Mouse (Mus musculus) left cerebral cortex, postnatal 25 days (tissue): ENCODE data around the gene Tcte2. TPM values are rescaled to one million over a fixed set of nuclear protein-coding genes. Genes with fewer than 3 reads are reported as not detected.

Source experiments
- DNase-seq, 2 experiments: peaks; one replicate each; pipeline ENCODE4 v3.0.0; 2022; ENCODE audit warnings: low spot score in 2 of 2, mixed read lengths in 1 of 2
- intact Hi-C: fragments of 180-260 bp; cut with DNase I; formaldehyde crosslinking; loops from one replicate; pipeline ENCODE4 v1.15.1; 2025
- total RNA-seq, 2 experiments: library from RNA; stranded (reverse); gene quantifications; 2 replicates each; pipeline ENCODE4 v1.2.3; 2021

Gene Tcte2
- total RNA-seq, 2 experiments from 2014 or later, result 22.8 to 23.2 TPM

DNA sequence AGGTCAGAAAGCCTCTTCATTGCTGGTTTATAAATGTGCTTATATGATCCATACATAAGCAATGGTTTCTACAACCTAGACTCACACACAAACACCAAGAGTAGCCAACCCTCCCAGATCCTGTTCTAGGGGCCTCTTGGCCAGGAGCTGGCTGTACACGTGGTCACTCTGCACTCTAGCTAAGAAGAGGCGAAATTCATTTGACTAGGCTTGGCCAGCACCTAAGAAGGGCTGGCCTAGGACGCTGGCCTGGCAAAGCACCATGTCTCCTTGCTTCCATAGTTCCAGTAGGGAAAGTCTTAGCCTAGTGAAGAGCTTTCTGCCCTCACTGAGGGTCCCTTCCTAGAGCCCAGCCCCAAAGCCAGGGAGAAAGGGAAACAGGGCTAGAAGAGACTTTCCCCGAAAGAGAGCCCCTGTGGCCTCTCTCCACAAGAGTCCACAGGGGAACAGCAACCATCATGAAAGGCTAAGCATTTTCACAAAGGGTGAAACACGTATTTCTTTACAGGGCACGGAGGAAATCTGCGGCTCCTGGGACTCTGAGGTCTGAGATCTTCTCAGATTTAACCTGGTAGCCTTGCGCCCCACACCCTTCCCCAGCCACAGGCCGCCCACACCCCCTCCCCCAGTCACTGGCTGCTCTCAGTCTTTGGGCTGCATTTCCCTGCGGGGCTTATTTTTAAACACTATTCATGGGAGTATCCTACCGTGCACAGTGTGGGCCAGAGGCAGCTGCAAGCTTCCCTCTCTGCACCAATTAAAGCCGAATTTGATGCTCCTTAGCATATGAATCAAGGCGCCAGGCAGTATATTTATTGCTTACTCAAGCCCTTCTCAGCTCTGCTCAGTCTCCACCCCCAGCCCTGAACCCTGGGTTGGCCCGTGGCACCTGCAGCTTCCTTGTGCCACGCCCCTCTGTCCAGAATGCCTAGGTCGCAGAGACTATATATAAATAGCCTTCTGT is 93.3 kb downstream of the Tcte2 start:
- intact Hi-C loops, result no loop called here
- DNase-seq, result peak; percentile 45 to 83

- DNase-seq, result no peak
- intact Hi-C loops, result no loop called here
Measured at GRCm38 (mm10) chr17:13667006-13667405, 94.6 kb downstream of the Tcte2 start.

DNA sequence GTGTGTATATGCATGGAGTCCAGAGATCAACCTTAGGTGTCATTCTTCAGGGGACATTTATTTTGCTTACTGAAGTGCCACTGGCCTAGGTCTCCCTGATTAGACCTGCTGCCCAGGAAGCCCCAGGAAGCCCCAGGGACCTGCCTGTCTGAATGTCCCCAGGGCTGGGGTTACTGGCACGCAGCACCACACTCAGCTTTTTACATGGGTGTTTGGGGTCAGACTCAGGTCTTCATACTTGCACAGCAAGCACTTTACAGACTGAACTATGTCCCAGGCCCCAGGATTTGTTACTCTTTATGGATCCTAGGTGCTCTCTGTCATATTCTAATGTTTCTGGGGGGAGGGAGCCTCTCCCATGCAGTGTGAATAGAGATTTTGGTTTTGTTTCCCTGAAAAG is 95.9 kb downstream of the Tcte2 start:
- intact Hi-C loops, result no loop called here
- no peak for DNase-seq

GRCm38 (mm10) chr17:13663386-13664166 is 98.0 kb downstream of the Tcte2 start:
- intact Hi-C loops, result no loop called here
- no peak for DNase-seq

Other genes starting within 250 kb of the Tcte2 start
- 100 to 1,000 TPM; 117 TPM for gene Afdn, start 1.3 kb downstream of the Tcte2 start, total RNA-seq
- gene Gm7168, start 186.5 kb upstream of the Tcte2 start, total RNA-seq, result not detected
- gene Gm7356, start 241.9 kb upstream of the Tcte2 start, total RNA-seq, result not detected